Mouse (Mus musculus) right cerebral cortex, postnatal 25 days (tissue): ENCODE measurements around the gene Nat8f1.
"Not testable (repeated sequence)": the region's sequence is repeated elsewhere in the genome, so short reads cannot be mapped to it uniquely, and the experiment has no call there.

Experiments
- DNase-seq: peaks from one replicate; pipeline ENCODE4 v3.0.0; 2022

Nat8f1 gene

GRCm38 (mm10) chr6:85915539-85916513 lies at the start of gene Nat8f1:
TSS of gene Nat8f1 (minus strand) at chr6:85915687.
- peak; percentile 86 for DNase-seq

GRCm38 (mm10) chr6:85961101-85962091 lies 45.9 kb upstream of the Nat8f1 start, which contains the start of gene Dusp11:
TSS of gene Dusp11 (minus strand) at chr6:85961667.
- DNase-seq: peak; percentile 94

GRCm38 (mm10) chr6:85957581-85957980 lies 42.1 kb upstream of the Nat8f1 start:
- DNase-seq: no peak

GRCm38 (mm10) chr6:85948549-85948948 lies 33.1 kb upstream of the Nat8f1 start:
- no peak for DNase-seq

- no peak for DNase-seq
Measured at GRCm38 (mm10) chr6:85942469-85942868, 27.0 kb upstream of the Nat8f1 start.

GRCm38 (mm10) chr6:85938701-85939100 lies 23.2 kb upstream of the Nat8f1 start:
- no peak for DNase-seq

GRCm38 (mm10) chr6:85936508-85937465 lies 21.3 kb upstream of the Nat8f1 start:
- DNase-seq: peak; percentile 87

GRCm38 (mm10) chr6:85935646-85936045 lies 20.2 kb upstream of the Nat8f1 start:
- no peak for DNase-seq

- no peak for DNase-seq
Measured at GRCm38 (mm10) chr6:85934047-85934446, 18.6 kb upstream of the Nat8f1 start.

- no peak for DNase-seq
Measured at GRCm38 (mm10) chr6:85929312-85929711, 13.8 kb upstream of the Nat8f1 start.

GRCm38 (mm10) chr6:85927476-85928464 lies 12.3 kb upstream of the Nat8f1 start:
- DNase-seq: no peak

GRCm38 (mm10) chr6:85926709-85927108 lies 11.2 kb upstream of the Nat8f1 start:
- DNase-seq: no peak

GRCm38 (mm10) chr6:85923643-85924042 lies 8.2 kb upstream of the Nat8f1 start:
- no peak for DNase-seq

- DNase-seq: no peak
Measured at GRCm38 (mm10) chr6:85919401-85919800, 3.9 kb upstream of the Nat8f1 start.

- DNase-seq: not testable (repeated sequence)
Measured at GRCm38 (mm10) chr6:85918341-85918740, 2.9 kb upstream of the Nat8f1 start.

GRCm38 (mm10) chr6:85916596-85916995 lies 1.1 kb upstream of the Nat8f1 start:
- DNase-seq: no peak

GRCm38 (mm10) chr6:85915141-85915538 lies 347 bp downstream of the Nat8f1 start:
- DNase-seq: no peak

- DNase-seq: no peak
Measured at GRCm38 (mm10) chr6:85911587-85911986, 3.9 kb downstream of the Nat8f1 start, which contains the start of gene Tprkb. TSS of gene Tprkb (plus strand) at chr6:85911865.

- DNase-seq: no peak
Measured at GRCm38 (mm10) chr6:85909704-85910103, 5.8 kb downstream of the Nat8f1 start.

- no peak for DNase-seq
Measured at GRCm38 (mm10) chr6:85908341-85908740, 7.1 kb downstream of the Nat8f1 start.
